Mouse (Mus musculus) stomach, postnatal 0 days (tissue): ENCODE results near the gene Hist2h2aa1. TPM values are rescaled to one million over a fixed set of nuclear protein-coding genes. Genes with fewer than 3 reads are reported as not detected.
"Not testable (repeated sequence)": the region's sequence is repeated elsewhere in the genome, so short reads cannot be mapped to it uniquely, and the experiment has no call there.

Source experiments
- ATAC-seq: fragments of 200-750 bp; cut with Nextera tagmentation; 2 replicates; pipeline ENCODE4 v1.8.0; 2017; ENCODE audit not compliant: low FRiP score, low TSS enrichment
- DNase-seq: peaks from one replicate; pipeline ENCODE4 v3.0.0-alpha.2; 2016; ENCODE audit warnings: low spot score
- H3K27ac ChIP-seq: fragments of 300-500 bp; sonication (generic); replicated peaks from 2 replicates; pipeline ENCODE4 v1.5.1; 2014; ENCODE audit warnings: mild to moderate bottlenecking, control low read depth
- H3K27me3 ChIP-seq: fragments of 300-500 bp; sonication (generic); 2 replicates; pipeline ENCODE4 v1.6.1; 2014; ENCODE audit warnings: low read length; ENCODE audit not compliant: control insufficient read depth, insufficient read depth
- H3K36me3 ChIP-seq: fragments of 300-500 bp; sonication (generic); 2 replicates; pipeline ENCODE4 v1.6.1; 2014; ENCODE audit warnings: low read length, mixed read lengths; ENCODE audit not compliant: control insufficient read depth, insufficient read depth
- H3K4me1 ChIP-seq: fragments of 300-500 bp; sonication (generic); replicated peaks from 2 replicates; pipeline ENCODE4 v1.6.1; 2014; ENCODE audit warnings: antibody characterized with exemption; ENCODE audit not compliant: control insufficient read depth, insufficient read depth
- H3K4me2 ChIP-seq: fragments of 300-500 bp; sonication (generic); replicated peaks from 2 replicates; pipeline ENCODE4 v1.6.1; 2014; ENCODE audit warnings: low read depth, mild to moderate bottlenecking, control low read depth, moderate library complexity
- H3K4me3 ChIP-seq: fragments of 300-500 bp; sonication (generic); 2 replicates; pipeline ENCODE4 v1.5.1; 2014; ENCODE audit warnings: low read depth, low read length, control low read depth
- H3K9ac ChIP-seq: fragments of 300-500 bp; sonication (generic); 2 replicates; pipeline ENCODE4 v1.6.1; 2014; ENCODE audit warnings: mild to moderate bottlenecking, low read length, control low read depth, mixed read lengths
- H3K9me3 ChIP-seq: fragments of 300-500 bp; sonication (generic); 2 replicates; pipeline ENCODE4 v1.6.1; 2016; ENCODE audit warnings: low read length; ENCODE audit not compliant: control insufficient read depth
- CTCF ChIP-seq: IDR thresholded peaks from 2 replicates; pipeline ENCODE4 v1.5.1; 2016; ENCODE audit warnings: antibody characterized with exemption, low read depth, mild to moderate bottlenecking, moderate library complexity
- EP300 ChIP-seq: optimal IDR thresholded peaks from 2 replicates; pipeline ENCODE3; 2016; ENCODE audit warnings: antibody characterized with exemption
- WGBS: fragments of 180-500 bp; shearing (Covaris S2); extraction: QIAGEN DNeasy Blood & Tissue Kit; methylation state at CpG from one replicate; pipeline ENCODE4 v1.1.7; 2014; 5-methylcytosine and 5-hydroxymethylcytosine counted together
- polyA plus RNA-seq: library from polyadenylated mRNA; unstranded; fragments of >200 nt; fragmentation: Nextera tagmentation; extraction: Ambion mirVana; gene quantifications from 2 replicates; pipeline ENCODE4 v1.2.1, GENCODE M21; 2015

The Hist2h2aa1 gene
- polyA plus RNA-seq, 1 experiment from 2014 or later, result 98.7 TPM

GRCm38 (mm10) chr3:96277800-96278624, 32.7 kb downstream of the Hist2h2aa1 start:
- Histone ChIP-seq H3K4me2 (peak overlapping the region; percentile 65), H3K9me3 (no peaks in the 10 kb centered on the region), H3K27me3 (no peaks in the 10 kb centered on the region), H3K4me1 (no peaks in the 10 kb centered on the region), H3K27ac (peak overlapping the region; percentile 77), H3K36me3 (no peaks in the 10 kb centered on the region), H3K4me3 (peak overlapping the region; percentile 42), H3K9ac (peak overlapping the region; percentile 66)
- DNase-seq (peak; percentile 91), ATAC-seq (peak; percentile 94)
- WGBS, result under 1% methylated on average over 49 of the region's 49 CpGs
- TF ChIP-seq CTCF (peak; percentile 82), EP300 (no peak)

- Histone ChIP-seq H3K4me2 (no peak overlapping the region), H3K9me3 (no peaks in the 10 kb centered on the region), H3K9ac (no peak overlapping the region), H3K4me1 (no peaks in the 10 kb centered on the region), H3K36me3 (no peaks in the 10 kb centered on the region), H3K27ac (no peak overlapping the region), H3K4me3 (no peak overlapping the region), H3K27me3 (no peaks in the 10 kb centered on the region)
- TF ChIP-seq EP300 (no peak), CTCF (no peak)
- no peak for ATAC-seq
- DNase-seq, result no peak
- WGBS, result 65% methylated on average over 6 of the region's 6 CpGs
These were observed 35.4 kb downstream of the Hist2h2aa1 start for GRCm38 (mm10) chr3:96280660-96281059.

- no peaks in the 10 kb centered on the region for H3K9me3 ChIP-seq
- H3K27me3 ChIP-seq, result no peaks in the 10 kb centered on the region
- TF ChIP-seq CTCF (peak; percentile 75), EP300 (no peak)
- no peak overlapping the region for H3K27ac ChIP-seq
- H3K9ac ChIP-seq, result no peak overlapping the region
- H3K4me3 ChIP-seq, result no peak overlapping the region
- WGBS, result 10% methylated on average over 4 of the region's 4 CpGs
- H3K4me2 ChIP-seq, result no peak overlapping the region
- H3K36me3 ChIP-seq, result no peaks in the 10 kb centered on the region
- ATAC-seq, result no peak
- no peaks in the 10 kb centered on the region for H3K4me1 ChIP-seq
- DNase-seq, result no peak
These were observed 39.2 kb downstream of the Hist2h2aa1 start for GRCm38 (mm10) chr3:96284457-96284856.

GRCm38 (mm10) chr3:96287334-96287733, 42.0 kb downstream of the Hist2h2aa1 start:
- not testable (repeated sequence) for H3K4me2 ChIP-seq, ATAC-seq, H3K27ac ChIP-seq, H3K9ac ChIP-seq, H3K27me3 ChIP-seq, H3K4me1 ChIP-seq, H3K4me3 ChIP-seq, H3K36me3 ChIP-seq, H3K9me3 ChIP-seq, DNase-seq
- WGBS, result 86% methylated on average over 11 of the region's 11 CpGs
- peak; percentile 85; the same call in 1 of the 2 replicates for TF ChIP-seq CTCF

- Histone ChIP-seq H3K9me3 (no peaks in the 10 kb centered on the region), H3K27me3 (no peaks in the 10 kb centered on the region), H3K4me1 (no peaks in the 10 kb centered on the region), H3K9ac (no peak overlapping the region), H3K36me3 (no peaks in the 10 kb centered on the region), H3K4me2 (no peak overlapping the region), H3K4me3 (no peak overlapping the region), H3K27ac (no peak overlapping the region)
- ATAC-seq (no peak), DNase-seq (no peak)
- TF ChIP-seq CTCF (no peak), EP300 (no peak)
- 71% methylated on average over 3 of the region's 3 CpGs for WGBS
These were observed 43.9 kb downstream of the Hist2h2aa1 start for GRCm38 (mm10) chr3:96289201-96289600.

GRCm38 (mm10) chr3:96290727-96291126, 45.4 kb downstream of the Hist2h2aa1 start:
- ATAC-seq, H3K27me3 ChIP-seq, DNase-seq, H3K9me3 ChIP-seq, H3K4me3 ChIP-seq, H3K9ac ChIP-seq, H3K36me3 ChIP-seq, H3K4me1 ChIP-seq, H3K4me2 ChIP-seq, H3K27ac ChIP-seq: not testable (repeated sequence)
- WGBS, result 92% methylated on average over 3 of the region's 3 CpGs
